ENCODE assay signal across 17 mouse cellular contexts in the genomic region with DNA sequence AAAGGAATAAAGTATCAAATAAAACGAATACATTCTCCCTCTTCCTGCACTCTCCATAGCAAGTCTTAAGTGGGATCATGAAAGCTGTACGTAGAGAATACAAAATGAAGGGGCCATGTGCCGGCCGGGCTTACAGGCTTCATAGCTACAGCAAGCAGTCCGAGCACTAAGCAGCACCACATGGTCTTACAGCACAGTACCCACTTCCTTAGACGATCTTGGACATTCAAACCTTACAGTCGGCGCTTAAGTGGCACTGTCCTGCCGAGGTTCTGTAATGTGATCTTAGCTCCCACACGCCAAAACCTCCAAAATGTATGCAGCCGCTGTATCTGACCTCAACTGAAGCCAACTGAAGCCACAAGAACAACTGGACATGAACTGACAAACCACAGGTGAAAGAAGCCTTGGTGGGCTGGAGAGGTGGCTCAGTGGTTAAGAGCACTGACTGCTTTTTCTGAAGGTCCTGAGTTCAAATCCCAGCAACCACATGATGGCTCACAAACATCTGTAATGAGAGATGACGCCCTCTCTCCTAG. TPM values are rescaled to one million over a fixed set of nuclear protein-coding genes. Genes with fewer than 3 reads are reported as not detected.
DNase-seq lines count a peak whose midpoint lies in the region; ATAC-seq and TF ChIP-seq lines count a peak whose summit lies in the region.
"Had no signal": no experiment of that assay in that cellular context is flagged by ENCODE, and none has a peak within 500 bp of the region (broad histone marks: within the 10 kb centered on the region; RNA-seq: fewer than 3 reads in every experiment).

No protein-coding gene starts in this region.

- TF ChIP-seq CTCF in thymus, adult 2 months (IDR thresholded peaks at IDR 0.05; ENCODE audit: borderline replicate concordance, control insufficient read depth, extremely low read depth, insufficient read depth, low read length, poor library complexity), result no peak
- TF ChIP-seq CTCF in intestine, postnatal 0 days (IDR thresholded peaks at IDR 0.05; ENCODE audit: low read depth), result no peak

- no peak for ATAC-seq in kidney, embryonic 15.5 days (replicated peaks; ENCODE audit: low FRiP score)
- ATAC-seq in intestine, postnatal 0 days, result no peak
- ATAC-seq: Patski had no signal

- no peaks in the 10 kb centered on the region for H3K36me3 ChIP-seq in kidney, embryonic 15.5 days
- H3K36me3 ChIP-seq in thymus, adult 2 months (ENCODE audit: control insufficient read depth, insufficient read depth, low read length), result no peaks in the 10 kb centered on the region
- H3K36me3 ChIP-seq in intestine, postnatal 0 days (ENCODE audit: control insufficient read depth, insufficient read depth), result no peaks in the 10 kb centered on the region
- H3K36me3 ChIP-seq: heart, embryonic 12.5 days had no signal

- no peak overlapping the region for H3K4me2 ChIP-seq in kidney, embryonic 15.5 days
- H3K4me2 ChIP-seq in intestine, postnatal 0 days (replicated peaks; ENCODE audit: low read depth), result no peak overlapping the region; the same call in 1 of the 2 replicates
- H3K4me2 ChIP-seq: heart, embryonic 12.5 days had no signal

- H3K4me3 ChIP-seq in kidney, embryonic 15.5 days (replicated peaks), result no peak overlapping the region
- no peak overlapping the region for H3K4me3 ChIP-seq in thymus, adult 2 months (ENCODE audit: control insufficient read depth, insufficient read depth, low read length)
- H3K4me3 ChIP-seq in intestine, postnatal 0 days (ENCODE audit: low read depth, low read length), result no peak overlapping the region
- H3K4me3 ChIP-seq: heart, embryonic 12.5 days; left cerebral cortex, adult 2 months had no signal

- no peak overlapping the region for H3K9ac ChIP-seq in kidney, embryonic 15.5 days
- no peak overlapping the region for H3K9ac ChIP-seq in intestine, postnatal 0 days (ENCODE audit: low read depth, low read length)
- H3K9ac ChIP-seq: heart, embryonic 12.5 days had no signal

- H3K27me3 ChIP-seq in kidney, embryonic 15.5 days, result no peaks in the 10 kb centered on the region
- no peaks in the 10 kb centered on the region for H3K27me3 ChIP-seq in thymus, adult 2 months (ENCODE audit: control insufficient read depth, insufficient read depth, low read length)
- H3K27me3 ChIP-seq in intestine, postnatal 0 days (replicated peaks; ENCODE audit: control insufficient read depth, insufficient read depth, low read length), result no peaks in the 10 kb centered on the region
- H3K27me3 ChIP-seq: heart, embryonic 12.5 days; Patski had no signal

- TF ChIP-seq POLR2A in thymus, adult 2 months (IDR thresholded peaks at IDR 0.05; ENCODE audit: control insufficient read depth, extremely low read depth, insufficient read depth, low read length, poor library complexity), result no peak

- H3K9me3 ChIP-seq in kidney, embryonic 15.5 days (replicated peaks), result no peaks in the 10 kb centered on the region
- no peaks in the 10 kb centered on the region for H3K9me3 ChIP-seq in intestine, postnatal 0 days (ENCODE audit: control insufficient read depth)
- H3K9me3 ChIP-seq: heart, embryonic 12.5 days had no signal

- 57% methylated on average over 12 of the region's 12 CpGs for WGBS in kidney, embryonic 15.5 days
- 51% methylated on average over 12 of the region's 12 CpGs for WGBS in thymus, adult 2 months
- 74% methylated on average over 12 of the region's 12 CpGs for WGBS in intestine, postnatal 0 days

- H3K27ac ChIP-seq in kidney, embryonic 15.5 days, result peak overlapping the region; percentile 59
- H3K27ac ChIP-seq in thymus, adult 2 months (ENCODE audit: control insufficient read depth, insufficient read depth, low read length), result 0 out of 2 replicates have a peak overlapping the region, but pooled peaks have one; percentile 20
- 0 out of 2 replicates have a peak overlapping the region, but pooled peaks have one; percentile 37 for H3K27ac ChIP-seq in intestine, postnatal 0 days (ENCODE audit: low read depth, low read length)
- H3K27ac ChIP-seq: left cerebral cortex, adult 2 months had no signal

- H3K4me1 ChIP-seq in kidney, embryonic 15.5 days, result peaks cover 33% of the 10 kb centered on the region
- H3K4me1 ChIP-seq in thymus, adult 2 months (replicated peaks; ENCODE audit: control insufficient read depth, insufficient read depth, low read length), result peaks cover 2% of the 10 kb centered on the region
- H3K4me1 ChIP-seq in intestine, postnatal 0 days (replicated peaks; ENCODE audit: control insufficient read depth, insufficient read depth, low read length), result peaks cover 8% of the 10 kb centered on the region; the same call in 1 of the 2 replicates

- DNase-seq in kidney, adult 18-20 months, result no peak
- DNase-seq in thymus, adult 2 months, result no peak
- DNase-seq in thymus, postnatal 10 days (ENCODE audit: low spot score in 2 of 2), result no peak
- DNase-seq in right cerebral cortex, postnatal 36 days (ENCODE audit: low spot score in 2 of 2), result no peak
- no peak for DNase-seq in retina, postnatal 1 day
- DNase-seq in embryo, embryonic 11 days, result no peak
- DNase-seq: cerebellum, adult 18-20 months; gastrocnemius, postnatal 14 days; heart, postnatal 4 days; kidney, postnatal 36 days; right cerebral cortex, adult 18-20 months; thymus, postnatal 14 days had no signal

RNA-seq across cellular contexts. Expression of a gene that starts 5.0 kb away (rescaled TPM):
- polyA plus RNA-seq in kidney, embryonic 15.5 days (2015; fragmentation: Nextera tagmentation; extraction: Ambion mirVana), result 29.7 and 29.9 TPM in 2 replicates
- polyA plus RNA-seq in thymus, adult 2 months (2012; rRNA removed), result 18.8 and 23.0 TPM in 2 replicates
- 3.5 TPM in 2 replicates for polyA plus RNA-seq in intestine, postnatal 0 days (2015; fragmentation: Nextera tagmentation; extraction: Ambion mirVana)

RNA-seq across cellular contexts. Expression of a gene that starts 32.9 kb away (rescaled TPM):
- 5.6 and 6.3 TPM in 2 replicates for polyA plus RNA-seq in kidney, embryonic 15.5 days (2015; fragmentation: Nextera tagmentation; extraction: Ambion mirVana)
- 15.4 and 26.4 TPM in 2 replicates for polyA plus RNA-seq in thymus, adult 2 months (2012; rRNA removed)
- polyA plus RNA-seq in intestine, postnatal 0 days (2015; fragmentation: Nextera tagmentation; extraction: Ambion mirVana), result 6.4 and 8.3 TPM in 2 replicates

RNA-seq across cellular contexts. Expression of a gene that starts 51.1 kb away (rescaled TPM):
- polyA plus RNA-seq in kidney, embryonic 15.5 days (2015; fragmentation: Nextera tagmentation; extraction: Ambion mirVana), result 4.8 and 5.9 TPM in 2 replicates
- polyA plus RNA-seq in thymus, adult 2 months (2012; rRNA removed), result 27.4 and 44.5 TPM in 2 replicates
- 3.8 and 4.5 TPM in 2 replicates for polyA plus RNA-seq in intestine, postnatal 0 days (2015; fragmentation: Nextera tagmentation; extraction: Ambion mirVana)

RNA-seq across cellular contexts. Expression of a gene that starts 53.4 kb away (rescaled TPM):
- 6.1 and 6.3 TPM in 2 replicates for polyA plus RNA-seq in kidney, embryonic 15.5 days (2015; fragmentation: Nextera tagmentation; extraction: Ambion mirVana)
- 0.94 and 1.0 TPM in 2 replicates for polyA plus RNA-seq in thymus, adult 2 months (2012; rRNA removed)
- polyA plus RNA-seq in intestine, postnatal 0 days (2015; fragmentation: Nextera tagmentation; extraction: Ambion mirVana), result 0.27 and 0.35 TPM in 2 replicates
